Mouse (Mus musculus): ENCODE results near the gene Cnih1. TPM values are rescaled to one million over a fixed set of nuclear protein-coding genes. Genes with fewer than 3 reads are reported as not detected.
A peak's percentile ranks its signal among the peaks of the same experiment; 100 is the strongest.
"Not testable (repeated sequence)": the region's sequence is repeated elsewhere in the genome, so short reads cannot be mapped to it uniquely, and the experiment has no call there.

The Cnih1 gene
- total and polyA plus RNA-seq, 3 experiments: 51.9 to 216 (median 55.0) TPM

- peak overlapping the region; percentile 97 for H3K4me3 ChIP-seq (ENCODE audit: low read depth, low read length)
- DNase-seq (ENCODE audit: low spot score): no peak
- peaks cover 11% of the 10 kb centered on the region for H3K27me3 ChIP-seq (ENCODE audit: insufficient read depth, low read length)
- H3K36me3 ChIP-seq (replicated peaks): peaks cover 22% of the 10 kb centered on the region
- H3K9me3 ChIP-seq (replicated peaks): no peaks in the 10 kb centered on the region
- peaks cover 16% of the 10 kb centered on the region for H3K4me1 ChIP-seq (ENCODE audit: insufficient read depth, low read depth, low read length)
- TF ChIP-seq CTCF (IDR thresholded peaks at IDR 0.05; ENCODE audit: low read depth, low read length) (no peak), POLR2AphosphoS5 (IDR thresholded peaks at IDR 0.05; ENCODE audit: insufficient replicate concordance, low read depth, low read length) (no peak), GATA2 (IDR thresholded peaks at IDR 0.05; ENCODE audit: borderline replicate concordance, low read depth, low read length) (no peak), TAL1 (conservative IDR thresholded peaks at IDR 0.05; ENCODE audit: low read depth, low read length) (no peak), GATA1 (IDR thresholded peaks at IDR 0.05; ENCODE audit: borderline replicate concordance, low read length) (no peak)
- no peak for ATAC-seq (ENCODE audit: extremely low read depth, insufficient number of reproducible peaks, low FRiP score, poor library complexity, severe bottlenecking)
Measured at GRCm38 (mm10) chr14:46761186-46761585, 27.0 kb downstream of the Cnih1 start.

GRCm38 (mm10) chr14:46760355-46761029 is 27.7 kb downstream of the Cnih1 start, which contains the start of gene Cdkn3:
Gene Cdkn3 (plus strand): TSS chr14:46760541.
- Histone ChIP-seq H3K4me1 (ENCODE audit: insufficient read depth, low read depth, low read length) (peaks cover 16% of the 10 kb centered on the region), H3K36me3 (replicated peaks) (peaks cover 19% of the 10 kb centered on the region), H3K4me3 (ENCODE audit: low read depth, low read length) (peak within 1 kb of the TSS; percentile 97), H3K27me3 (ENCODE audit: insufficient read depth, low read length) (peaks cover 18% of the 10 kb centered on the region), H3K9me3 (replicated peaks) (no peaks in the 10 kb centered on the region)
- DNase-seq (ENCODE audit: low spot score) (peak; percentile 97), ATAC-seq (ENCODE audit: extremely low read depth, insufficient number of reproducible peaks, low FRiP score, poor library complexity, severe bottlenecking) (peak; percentile 100)
- TF ChIP-seq POLR2AphosphoS5 (IDR thresholded peaks at IDR 0.05; ENCODE audit: insufficient replicate concordance, low read depth, low read length) (no peak), TAL1 (conservative IDR thresholded peaks at IDR 0.05; ENCODE audit: low read depth, low read length) (no peak), GATA1 (IDR thresholded peaks at IDR 0.05; ENCODE audit: borderline replicate concordance, low read length) (no peak), CTCF (IDR thresholded peaks at IDR 0.05; ENCODE audit: low read depth, low read length) (no peak), GATA2 (IDR thresholded peaks at IDR 0.05; ENCODE audit: borderline replicate concordance, low read depth, low read length) (no peak)

- no peak for TF ChIP-seq POLR2AphosphoS5 (IDR thresholded peaks at IDR 0.05; ENCODE audit: insufficient replicate concordance, low read depth, low read length)
- TF ChIP-seq CTCF (IDR thresholded peaks at IDR 0.05; ENCODE audit: low read depth, low read length): no peak
- no peak for TF ChIP-seq TAL1 (conservative IDR thresholded peaks at IDR 0.05; ENCODE audit: low read depth, low read length)
- no peak for TF ChIP-seq GATA2 (IDR thresholded peaks at IDR 0.05; ENCODE audit: borderline replicate concordance, low read depth, low read length)
- TF ChIP-seq GATA1 (IDR thresholded peaks at IDR 0.05; ENCODE audit: borderline replicate concordance, low read length): no peak
- peaks cover 16% of the 10 kb centered on the region for H3K36me3 ChIP-seq (replicated peaks)
- peaks cover 16% of the 10 kb centered on the region for H3K4me1 ChIP-seq (ENCODE audit: insufficient read depth, low read depth, low read length)
- H3K9me3 ChIP-seq (replicated peaks): no peaks in the 10 kb centered on the region
- ATAC-seq (ENCODE audit: extremely low read depth, insufficient number of reproducible peaks, low FRiP score, poor library complexity, severe bottlenecking): no peak
- DNase-seq (ENCODE audit: low spot score): no peak
- H3K4me3 ChIP-seq (ENCODE audit: low read depth, low read length): peak overlapping the region; percentile 97; the same call in 1 of the 2 replicates
- H3K27me3 ChIP-seq (ENCODE audit: insufficient read depth, low read length): peaks cover 20% of the 10 kb centered on the region
Measured at GRCm38 (mm10) chr14:46759970-46760354, 28.2 kb downstream of the Cnih1 start.

- Histone ChIP-seq H3K4me1 (ENCODE audit: insufficient read depth, low read depth, low read length) (peaks cover 19% of the 10 kb centered on the region), H3K4me3 (ENCODE audit: low read depth, low read length) (no peak overlapping the region), H3K9me3 (replicated peaks) (no peaks in the 10 kb centered on the region), H3K27me3 (ENCODE audit: insufficient read depth, low read length) (peaks cover 28% of the 10 kb centered on the region), H3K36me3 (replicated peaks) (no peaks in the 10 kb centered on the region)
- no peak for TF ChIP-seq TAL1 (conservative IDR thresholded peaks at IDR 0.05; ENCODE audit: low read depth, low read length)
- DNase-seq (ENCODE audit: low spot score) (no peak), ATAC-seq (ENCODE audit: extremely low read depth, insufficient number of reproducible peaks, low FRiP score, poor library complexity, severe bottlenecking) (no peak)
Measured at GRCm38 (mm10) chr14:46757736-46758135, 30.5 kb downstream of the Cnih1 start.

GRCm38 (mm10) chr14:46755851-46756250 is 32.4 kb downstream of the Cnih1 start:
- Histone ChIP-seq H3K4me1 (ENCODE audit: insufficient read depth, low read depth, low read length) (peaks cover 13% of the 10 kb centered on the region), H3K4me3 (ENCODE audit: low read depth, low read length) (no peak overlapping the region), H3K9me3 (replicated peaks) (no peaks in the 10 kb centered on the region), H3K36me3 (replicated peaks) (no peaks in the 10 kb centered on the region), H3K27me3 (ENCODE audit: insufficient read depth, low read length) (peaks cover 28% of the 10 kb centered on the region)
- TF ChIP-seq GATA2 (IDR thresholded peaks at IDR 0.05; ENCODE audit: borderline replicate concordance, low read depth, low read length) (no peak), TAL1 (conservative IDR thresholded peaks at IDR 0.05; ENCODE audit: low read depth, low read length) (no peak), POLR2AphosphoS5 (IDR thresholded peaks at IDR 0.05; ENCODE audit: insufficient replicate concordance, low read depth, low read length) (no peak), CTCF (IDR thresholded peaks at IDR 0.05; ENCODE audit: low read depth, low read length) (no peak), GATA1 (IDR thresholded peaks at IDR 0.05; ENCODE audit: borderline replicate concordance, low read length) (no peak)
- ATAC-seq (ENCODE audit: extremely low read depth, insufficient number of reproducible peaks, low FRiP score, poor library complexity, severe bottlenecking) (no peak), DNase-seq (ENCODE audit: low spot score) (no peak)

- ATAC-seq (ENCODE audit: extremely low read depth, insufficient number of reproducible peaks, low FRiP score, poor library complexity, severe bottlenecking); DNase-seq (ENCODE audit: low spot score); H3K4me1 ChIP-seq (ENCODE audit: insufficient read depth, low read depth, low read length); H3K9me3 ChIP-seq (replicated peaks); H3K36me3 ChIP-seq (replicated peaks); H3K4me3 ChIP-seq (ENCODE audit: low read depth, low read length): not testable (repeated sequence)
- H3K27me3 ChIP-seq (ENCODE audit: insufficient read depth, low read length): peaks cover 28% of the 10 kb centered on the region
Measured at GRCm38 (mm10) chr14:46754371-46754770, 33.8 kb downstream of the Cnih1 start.

- Histone ChIP-seq H3K27me3 (ENCODE audit: insufficient read depth, low read length) (peaks cover 7% of the 10 kb centered on the region; the same call in 1 of the 2 replicates), H3K4me3 (ENCODE audit: low read depth, low read length) (no peak overlapping the region), H3K36me3 (replicated peaks) (no peaks in the 10 kb centered on the region), H3K9me3 (replicated peaks) (no peaks in the 10 kb centered on the region), H3K4me1 (ENCODE audit: insufficient read depth, low read depth, low read length) (no peaks in the 10 kb centered on the region)
- TF ChIP-seq GATA2 (IDR thresholded peaks at IDR 0.05; ENCODE audit: borderline replicate concordance, low read depth, low read length) (no peak), TAL1 (conservative IDR thresholded peaks at IDR 0.05; ENCODE audit: low read depth, low read length) (no peak), POLR2AphosphoS5 (IDR thresholded peaks at IDR 0.05; ENCODE audit: insufficient replicate concordance, low read depth, low read length) (no peak), GATA1 (IDR thresholded peaks at IDR 0.05; ENCODE audit: borderline replicate concordance, low read length) (no peak), CTCF (IDR thresholded peaks at IDR 0.05; ENCODE audit: low read depth, low read length) (no peak)
- ATAC-seq (ENCODE audit: extremely low read depth, insufficient number of reproducible peaks, low FRiP score, poor library complexity, severe bottlenecking): no peak
- DNase-seq (ENCODE audit: low spot score): no peak
Measured at GRCm38 (mm10) chr14:46745413-46745812, 42.8 kb downstream of the Cnih1 start.

Measured in G1E (cell line).